Mouse (Mus musculus): ENCODE measurements around the gene Fam69b.
A peak's percentile ranks its signal among the peaks of the same experiment; 100 is the strongest.

Fam69b gene

GRCm38 (mm10) chr2:26627921-26628739 is at the start of gene Fam69b:
Gene Fam69b (plus strand): TSS chr2:26628457.
- DNase-seq (ENCODE audit: inconsistent ontology term): peak; percentile 85

DNA sequence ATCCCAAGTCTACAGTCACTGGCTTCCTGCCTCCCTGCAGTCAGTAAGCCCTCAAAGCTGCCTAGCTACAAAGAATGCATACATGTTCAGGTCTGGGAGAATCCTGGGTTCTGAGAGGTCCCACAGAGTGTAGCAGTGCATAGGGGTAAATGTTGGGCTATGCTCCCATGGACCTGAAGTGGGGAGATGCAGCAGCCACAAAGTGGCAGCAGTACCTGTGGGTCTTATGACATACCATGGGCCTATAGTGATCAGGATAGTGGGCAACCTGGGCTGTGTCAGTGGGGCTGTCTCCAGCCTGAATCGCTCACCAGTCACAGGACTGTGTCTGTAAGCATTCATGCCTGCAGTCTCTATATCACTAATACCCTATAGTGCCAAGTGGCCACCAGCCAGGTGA is 48.5 kb upstream of the Fam69b start, which contains the start of gene Egfl7:
TSS of gene Egfl7 (plus strand) at position 301 of the 400 bp plus-strand sequence.
- DNase-seq (ENCODE audit: inconsistent ontology term): no peak

- no peak for DNase-seq (ENCODE audit: inconsistent ontology term)
Measured at GRCm38 (mm10) chr2:26580751-26581150, 47.5 kb upstream of the Fam69b start.

DNA sequence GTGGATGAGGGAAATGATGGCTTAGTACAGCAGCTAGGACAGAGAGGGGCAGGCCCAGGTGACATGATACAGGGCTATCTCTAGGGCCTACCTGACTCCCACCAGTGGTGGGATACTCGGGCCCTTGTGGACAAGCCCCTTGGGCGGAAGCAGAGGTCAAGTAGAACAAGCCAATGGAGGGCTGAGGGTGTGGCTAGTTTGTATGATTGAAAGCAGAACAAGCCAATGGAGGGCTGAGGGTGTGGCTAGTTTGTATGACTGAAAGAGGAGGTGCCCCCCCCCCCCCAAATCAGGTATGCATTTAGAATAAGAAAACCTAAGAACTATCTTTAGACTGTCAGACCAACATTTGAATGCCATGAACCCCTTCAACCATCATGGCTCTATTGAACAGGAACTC is 46.1 kb upstream of the Fam69b start:
- no peak for DNase-seq (ENCODE audit: inconsistent ontology term)

DNA sequence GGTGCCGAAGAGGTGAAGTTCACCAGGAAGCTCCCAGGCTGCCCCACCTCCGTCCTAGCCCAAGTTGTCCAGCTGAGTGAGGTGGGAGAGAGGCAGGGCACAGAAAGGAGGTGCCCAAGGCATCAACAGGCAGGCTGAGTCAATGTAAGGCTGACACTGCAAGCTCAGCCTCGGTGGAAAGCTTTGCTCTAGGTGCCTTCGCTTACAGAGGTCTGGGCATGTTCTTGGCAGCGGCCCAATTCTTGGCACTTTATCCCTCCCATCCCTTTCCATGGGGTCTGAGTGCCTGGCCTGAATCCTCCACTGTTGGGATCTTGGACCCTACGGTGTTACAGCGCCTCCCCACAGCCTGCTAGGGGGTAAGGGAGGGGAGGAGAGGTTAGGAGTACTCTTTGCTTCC is 45.5 kb upstream of the Fam69b start:
- no peak for DNase-seq (ENCODE audit: inconsistent ontology term)

- no peak for DNase-seq (ENCODE audit: inconsistent ontology term)
Measured at GRCm38 (mm10) chr2:26583640-26584039, 44.6 kb upstream of the Fam69b start.

DNA sequence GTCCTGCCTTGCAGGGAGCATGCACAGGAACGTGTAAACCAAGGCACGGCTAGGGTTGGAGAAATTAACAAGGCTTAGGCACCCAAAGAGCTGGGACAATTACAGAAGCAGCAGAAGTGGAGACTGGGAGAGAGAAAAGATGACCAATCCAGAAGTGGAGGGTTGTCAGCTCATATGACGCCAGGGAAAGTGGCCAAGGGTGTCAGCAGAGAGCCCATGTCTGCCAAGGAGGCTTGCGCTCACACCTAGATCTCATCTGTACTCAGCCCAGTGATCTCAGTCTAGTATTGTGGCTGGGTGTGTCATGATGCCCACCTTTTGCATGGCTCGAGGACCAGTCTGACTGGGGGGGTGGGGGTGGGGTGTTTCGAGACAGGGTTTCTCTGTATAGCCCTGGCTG is 42.5 kb upstream of the Fam69b start:
- DNase-seq (ENCODE audit: inconsistent ontology term): no peak

DNA sequence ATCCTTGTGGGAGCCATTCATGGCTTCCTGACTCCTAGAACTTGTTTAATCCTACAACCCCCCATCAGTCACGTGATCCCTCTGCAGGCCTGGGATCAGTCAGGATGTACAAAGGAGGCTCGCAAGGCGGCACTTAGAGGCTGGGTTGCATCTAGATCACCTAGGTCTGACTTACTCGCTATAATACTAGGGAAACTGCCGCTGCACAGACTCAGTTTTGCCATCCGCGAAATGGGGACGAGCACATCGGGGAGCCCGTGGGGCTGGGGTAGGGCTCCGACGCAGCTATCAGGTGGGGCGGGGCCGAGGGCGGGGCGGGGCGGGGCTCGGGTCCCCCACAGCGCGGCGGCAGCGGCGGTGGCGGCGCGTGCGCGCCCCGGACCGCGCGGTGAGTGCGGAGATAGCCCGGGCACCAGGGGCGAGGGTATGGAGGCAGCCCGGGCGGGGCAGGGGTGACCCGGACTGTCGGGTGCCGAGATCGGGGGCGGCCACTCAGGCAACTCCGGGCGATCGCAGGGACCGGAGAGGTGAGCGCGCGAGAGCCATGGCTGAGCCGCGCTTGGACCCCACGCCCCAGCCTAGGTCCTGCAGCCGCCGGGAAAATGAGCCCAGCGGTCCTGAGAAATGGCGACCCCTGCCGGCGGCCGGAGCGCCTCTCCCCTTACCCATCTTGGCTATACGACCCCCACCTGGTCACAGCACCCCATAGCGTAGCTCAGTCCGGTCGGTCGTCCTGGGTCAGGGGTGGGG is 41.8 kb upstream of the Fam69b start, which contains the start of gene Gm20532:
TSS of gene Gm20532 (plus strand) at position 346 of the 750 bp plus-strand sequence.
- peak; percentile 70 for DNase-seq (ENCODE audit: inconsistent ontology term)

DNA sequence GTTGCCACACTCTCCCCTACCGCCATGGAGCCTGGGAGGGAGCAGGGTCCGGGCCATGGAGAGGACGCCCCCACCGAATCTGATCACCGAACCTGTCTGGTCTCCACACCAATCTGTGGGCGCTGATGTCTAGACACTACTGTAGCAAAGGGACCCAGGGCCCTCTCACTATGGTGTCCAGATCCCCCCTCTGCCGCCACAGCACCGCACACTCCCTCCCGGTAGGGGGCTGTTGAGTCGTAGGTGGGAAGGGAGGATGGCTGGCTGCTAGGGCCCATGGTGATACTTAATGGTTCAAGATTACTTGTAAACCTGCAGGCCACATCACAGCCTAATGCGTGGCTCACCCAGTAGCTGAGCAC is 41.2 kb upstream of the Fam69b start:
- DNase-seq (ENCODE audit: inconsistent ontology term): peak; percentile 22

GRCm38 (mm10) chr2:26588573-26588972 is 39.7 kb upstream of the Fam69b start:
- no peak for DNase-seq (ENCODE audit: inconsistent ontology term)

GRCm38 (mm10) chr2:26589284-26589683 is 39.0 kb upstream of the Fam69b start:
- no peak for DNase-seq (ENCODE audit: inconsistent ontology term)

- no peak for DNase-seq (ENCODE audit: inconsistent ontology term)
Measured at GRCm38 (mm10) chr2:26590282-26590681, 38.0 kb upstream of the Fam69b start.

- DNase-seq (ENCODE audit: inconsistent ontology term): no peak
Measured at GRCm38 (mm10) chr2:26590962-26591361, 37.3 kb upstream of the Fam69b start.

DNA sequence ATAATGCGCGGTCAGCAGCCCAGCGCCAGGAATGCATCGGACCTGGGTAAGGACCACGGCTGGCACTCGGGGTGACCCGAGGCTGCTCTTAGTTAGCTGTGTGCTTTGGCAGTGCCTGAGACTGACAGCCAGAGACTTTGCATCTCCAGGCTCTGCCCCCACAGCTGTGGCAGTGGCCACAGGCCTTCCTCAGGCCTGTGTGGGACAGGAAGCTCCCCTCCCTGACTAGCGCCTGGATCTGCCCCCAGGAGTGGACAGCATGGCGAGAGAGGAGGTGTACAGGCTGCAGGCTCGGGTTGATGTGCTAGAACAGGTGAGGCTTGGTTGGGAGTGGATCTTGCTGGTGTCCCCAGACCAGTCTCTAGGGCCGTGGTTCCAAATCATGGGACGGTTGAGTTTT is 36.8 kb upstream of the Fam69b start:
- DNase-seq (ENCODE audit: inconsistent ontology term): no peak

- no peak for DNase-seq (ENCODE audit: inconsistent ontology term)
Measured at GRCm38 (mm10) chr2:26593211-26594021, 34.8 kb upstream of the Fam69b start.

- peak; percentile 61 for DNase-seq (ENCODE audit: inconsistent ontology term)
Measured at GRCm38 (mm10) chr2:26594022-26594346, 34.3 kb upstream of the Fam69b start.

- no peak for DNase-seq (ENCODE audit: inconsistent ontology term)
Measured at GRCm38 (mm10) chr2:26594461-26594933, 33.8 kb upstream of the Fam69b start.

- DNase-seq (ENCODE audit: inconsistent ontology term): no peak
Measured at GRCm38 (mm10) chr2:26594934-26595724, 33.1 kb upstream of the Fam69b start.

DNA sequence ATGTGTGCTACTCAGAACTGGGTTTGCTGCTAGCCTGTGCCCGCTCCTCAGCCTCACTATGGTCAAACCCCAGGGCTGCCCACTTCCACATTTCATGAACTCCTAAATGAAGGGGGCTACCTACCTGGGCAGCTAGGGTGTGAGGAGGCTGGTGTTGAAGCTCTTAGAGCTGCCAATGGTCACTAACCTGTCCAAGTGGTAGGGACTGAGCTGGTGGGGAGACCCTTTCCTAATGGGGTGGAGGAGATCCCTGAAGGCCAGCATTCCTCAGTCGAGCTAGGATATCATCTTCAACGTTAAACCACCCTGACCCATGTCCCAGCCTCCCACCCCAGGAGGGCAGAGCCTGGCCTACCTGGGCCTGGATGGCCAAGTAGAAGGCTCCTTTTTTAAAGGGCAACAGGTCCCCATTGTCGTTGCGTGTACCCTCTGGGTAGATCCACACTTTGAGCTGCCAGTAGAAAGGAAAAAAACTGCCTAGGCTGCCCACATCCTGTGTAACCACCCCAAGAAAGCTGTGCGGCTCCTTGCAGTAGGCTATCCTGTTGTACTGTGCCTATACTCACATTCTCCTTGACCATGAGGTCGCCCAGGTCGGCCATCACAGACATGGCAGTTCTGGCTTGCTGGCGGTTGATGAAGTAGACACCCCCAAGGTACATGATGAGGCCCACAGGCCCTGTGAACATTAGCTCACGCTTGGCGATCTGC is 32.4 kb upstream of the Fam69b start:
- no peak for DNase-seq (ENCODE audit: inconsistent ontology term)

DNA sequence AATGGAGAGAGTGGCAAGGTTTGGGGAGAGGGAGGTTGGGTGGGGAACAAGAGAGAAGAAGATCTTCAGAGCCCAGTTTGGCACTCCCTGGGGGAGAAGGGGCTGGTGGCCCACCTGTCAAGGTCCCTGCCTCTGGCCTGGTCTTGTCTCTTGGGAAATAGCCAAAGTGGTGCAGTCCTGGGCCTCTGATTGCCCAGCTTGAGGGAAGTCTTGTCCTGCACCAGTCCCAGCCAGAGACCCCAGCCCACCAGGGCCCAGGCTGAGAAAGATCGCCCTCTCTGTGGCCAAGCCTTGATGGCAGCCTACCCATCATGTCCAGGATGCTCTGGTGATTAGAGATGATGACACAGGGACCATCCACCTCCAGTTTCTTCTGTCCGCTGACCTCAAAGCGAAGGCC is 31.4 kb upstream of the Fam69b start:
- no peak for DNase-seq (ENCODE audit: inconsistent ontology term)

DNA sequence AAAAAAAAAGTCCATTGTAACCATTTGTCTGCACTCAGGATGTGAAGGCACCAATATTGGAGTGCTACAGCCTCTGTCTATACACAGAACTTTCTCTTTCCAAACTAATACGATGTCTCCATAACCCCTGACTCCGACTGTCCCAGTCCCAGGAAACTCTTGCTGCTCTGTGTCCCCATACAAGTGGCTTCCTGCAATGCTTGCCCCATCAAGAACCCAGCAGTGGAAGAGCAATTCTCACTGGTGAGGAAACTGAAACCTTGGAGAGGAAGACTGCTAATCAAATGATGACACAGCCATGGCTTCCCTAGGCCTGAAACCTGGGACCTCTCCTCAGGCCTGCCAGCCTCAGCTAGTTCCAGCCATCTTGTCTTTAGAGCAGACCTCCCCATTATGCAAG is 30.4 kb upstream of the Fam69b start:
- no peak for DNase-seq (ENCODE audit: inconsistent ontology term)

Measured in Muller cell, postnatal 12 days (primary cell).